Mouse (Mus musculus): ENCODE results near the gene Thpo. TPM values are rescaled to one million over a fixed set of nuclear protein-coding genes. Genes with fewer than 3 reads are reported as not detected.

Gene Thpo
- total RNA-seq, 2 experiments from 2014 or later = 1.3 to 1.5 TPM

Other genes with a start within 250 kb of the Thpo start
- 10 to 100 TPM; 62.4 to 62.6 TPM for gene Eif2b5, start 235.7 kb downstream of the Thpo start, total RNA-seq (2021)
- gene Dvl3, start 217.5 kb downstream of the Thpo start, total RNA-seq (2021) = 10 to 100 TPM; 40.7 to 45.2 TPM
- 100 to 1,000 TPM; 279 to 383 TPM for gene Ap2m1, start 199.0 kb downstream of the Thpo start, total RNA-seq (2021)
- 10 to 100 TPM; 86.0 to 95.3 TPM for gene Abcf3, start 185.9 kb downstream of the Thpo start, total RNA-seq (2021)
- gene Vwa5b2, start 145.0 kb downstream of the Thpo start, total RNA-seq (2021) = 1 to 10 TPM; 1.4 to 1.6 TPM
- gene Eef1akmt4, start 122.9 kb downstream of the Thpo start, total RNA-seq (2021) = 1 to 10 TPM; 9.5 to 10.0 TPM
- gene Gm49333, start 122.9 kb downstream of the Thpo start, total RNA-seq (2021) = under 1 TPM in 1 of 2 experiments, not detected in 1; 0.26 TPM
- 10 to 100 TPM; 26.9 to 29.8 TPM for gene Alg3, start 122.8 kb downstream of the Thpo start, total RNA-seq (2021)
- 100 to 1,000 TPM in 1 of 2 experiments, 10 to 100 TPM in 1; 25.3 to 128 TPM for gene Camk2n2, start 113.2 kb downstream of the Thpo start, total RNA-seq (2021)
- gene Ece2, start 104.7 kb downstream of the Thpo start, total RNA-seq (2021) = 10 to 100 TPM in 1 of 2 experiments, 1 to 10 TPM in 1; 8.9 to 17.5 TPM
- 100 to 1,000 TPM; 288 to 322 TPM for gene Psmd2, start 82.9 kb downstream of the Thpo start, total RNA-seq (2021)
- 100 to 1,000 TPM; 352 to 397 TPM for gene Eif4g1, start 66.2 kb downstream of the Thpo start, total RNA-seq (2021)
- gene Fam131a, start 41.3 kb downstream of the Thpo start, total RNA-seq (2021) = 10 to 100 TPM; 13.5 to 15.0 TPM
- 10 to 100 TPM; 37.0 to 56.4 TPM for gene Polr2h, start 16.8 kb downstream of the Thpo start, total RNA-seq (2021)
- gene Clcn2, start 16.8 kb downstream of the Thpo start, total RNA-seq (2021) = 10 to 100 TPM; 19.3 to 66.2 TPM
- 10 to 100 TPM; 10.4 to 10.6 TPM for gene Chrd, start 1.4 kb downstream of the Thpo start, total RNA-seq (2021)

Measured in adrenal gland, postnatal 36 days (tissue).